Mouse (Mus musculus) lung, embryonic 16.5 days (tissue): ENCODE data around the gene Tceal5. TPM values are rescaled to one million over a fixed set of nuclear protein-coding genes. Genes with fewer than 3 reads are reported as not detected.
"Not testable (repeated sequence)": the region's sequence is repeated elsewhere in the genome, so short reads cannot be mapped to it uniquely, and the experiment has no call there.

Experiments used
- ATAC-seq: fragments of 200-750 bp; cut with Nextera tagmentation; 2 replicates; pipeline ENCODE4 v1.8.0; 2017; ENCODE audit warnings: low read depth, mild to moderate bottlenecking, moderate library complexity
- H3K27ac ChIP-seq: fragments of 300-500 bp; sonication (generic); 2 replicates; pipeline ENCODE4 v1.5.1; 2014; ENCODE audit warnings: mild to moderate bottlenecking, control low read depth, low read length
- H3K27me3 ChIP-seq: fragments of 300-500 bp; sonication (generic); 2 replicates; pipeline ENCODE4 v1.6.1; 2014; ENCODE audit warnings: low read depth, low read length, mixed read lengths; ENCODE audit not compliant: control insufficient read depth, insufficient read depth
- H3K36me3 ChIP-seq: fragments of 300-500 bp; sonication (generic); 2 replicates; pipeline ENCODE4 v1.6.1; 2014; ENCODE audit warnings: low read length; ENCODE audit not compliant: control insufficient read depth, insufficient read depth
- H3K4me1 ChIP-seq: fragments of 300-500 bp; sonication (generic); replicated peaks from 2 replicates; pipeline ENCODE4 v1.6.1; 2014; ENCODE audit warnings: low read length, mixed read lengths; ENCODE audit not compliant: control insufficient read depth, insufficient read depth
- H3K4me2 ChIP-seq: fragments of 300-500 bp; sonication (generic); 2 replicates; pipeline ENCODE4 v1.6.1; 2014; ENCODE audit warnings: low read depth, low read length, control low read depth
- H3K4me3 ChIP-seq: fragments of 300-500 bp; sonication (generic); 2 replicates; pipeline ENCODE4 v1.5.1; 2014; ENCODE audit warnings: mild to moderate bottlenecking, low read length, control low read depth
- H3K9ac ChIP-seq: fragments of 300-500 bp; sonication (generic); 2 replicates; pipeline ENCODE4 v1.6.1; 2014; ENCODE audit warnings: low read length, control low read depth
- H3K9me3 ChIP-seq: fragments of 300-500 bp; sonication (generic); 2 replicates; pipeline ENCODE4 v1.6.1; 2016; ENCODE audit warnings: low read length; ENCODE audit not compliant: control insufficient read depth
- WGBS: fragments of 180-500 bp; shearing (Covaris S2); extraction: QIAGEN DNeasy Blood & Tissue Kit; methylation state at CpG from one replicate; pipeline ENCODE4 v1.1.7; 2014; 5-methylcytosine and 5-hydroxymethylcytosine counted together
- polyA plus RNA-seq: library from polyadenylated mRNA; unstranded; fragments of >200 nt; fragmentation: Nextera tagmentation; extraction: Ambion mirVana; gene quantifications from 2 replicates; pipeline ENCODE4 v1.2.1, GENCODE M21; 2015

The Tceal5 gene
- polyA plus RNA-seq, 1 experiment from 2014 or later = 4.7 TPM

GRCm38 (mm10) chrX:136223714-136224113, 20.0 kb upstream of the Tceal5 start:
- 62% methylated on average over 6 of the region's 6 CpGs for WGBS
- H3K4me2 ChIP-seq = no peak overlapping the region
- H3K27ac ChIP-seq = no peak overlapping the region
- no peaks in the 10 kb centered on the region for H3K9me3 ChIP-seq
- H3K27me3 ChIP-seq = no peaks in the 10 kb centered on the region
- no peak overlapping the region for H3K4me3 ChIP-seq
- no peak overlapping the region for H3K9ac ChIP-seq
- H3K36me3 ChIP-seq = no peaks in the 10 kb centered on the region
- no peaks in the 10 kb centered on the region for H3K4me1 ChIP-seq
- ATAC-seq = no peak

DNA sequence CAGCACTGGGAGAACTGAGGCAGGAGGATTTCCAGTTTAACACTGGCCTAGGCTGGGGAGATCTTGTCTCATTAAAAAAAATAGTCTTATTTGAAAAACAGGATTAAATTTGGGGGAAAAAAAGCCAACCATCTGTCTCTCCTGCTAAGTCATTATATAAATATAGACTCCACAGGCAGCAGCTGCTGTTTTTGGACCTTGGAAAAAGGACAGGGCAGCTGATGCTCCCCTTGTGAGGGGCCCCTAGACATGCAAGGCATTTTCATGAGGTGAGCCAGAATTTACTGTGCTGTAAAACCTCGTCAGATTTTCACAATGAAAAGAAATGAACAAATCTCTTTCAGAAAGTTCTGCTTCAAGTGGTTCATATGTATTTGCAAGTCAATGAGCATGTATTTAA, 12.6 kb upstream of the Tceal5 start:
- H3K4me1 ChIP-seq = no peaks in the 10 kb centered on the region
- H3K27me3 ChIP-seq = no peaks in the 10 kb centered on the region
- H3K36me3 ChIP-seq = no peaks in the 10 kb centered on the region
- H3K9me3 ChIP-seq = no peaks in the 10 kb centered on the region
- no peak overlapping the region for H3K9ac ChIP-seq
- no peak overlapping the region for H3K4me3 ChIP-seq
- no peak for ATAC-seq
- H3K4me2 ChIP-seq = no peak overlapping the region
- WGBS = 40% methylated on average over 1 of the region's 1 CpGs
- H3K27ac ChIP-seq = no peak overlapping the region

DNA sequence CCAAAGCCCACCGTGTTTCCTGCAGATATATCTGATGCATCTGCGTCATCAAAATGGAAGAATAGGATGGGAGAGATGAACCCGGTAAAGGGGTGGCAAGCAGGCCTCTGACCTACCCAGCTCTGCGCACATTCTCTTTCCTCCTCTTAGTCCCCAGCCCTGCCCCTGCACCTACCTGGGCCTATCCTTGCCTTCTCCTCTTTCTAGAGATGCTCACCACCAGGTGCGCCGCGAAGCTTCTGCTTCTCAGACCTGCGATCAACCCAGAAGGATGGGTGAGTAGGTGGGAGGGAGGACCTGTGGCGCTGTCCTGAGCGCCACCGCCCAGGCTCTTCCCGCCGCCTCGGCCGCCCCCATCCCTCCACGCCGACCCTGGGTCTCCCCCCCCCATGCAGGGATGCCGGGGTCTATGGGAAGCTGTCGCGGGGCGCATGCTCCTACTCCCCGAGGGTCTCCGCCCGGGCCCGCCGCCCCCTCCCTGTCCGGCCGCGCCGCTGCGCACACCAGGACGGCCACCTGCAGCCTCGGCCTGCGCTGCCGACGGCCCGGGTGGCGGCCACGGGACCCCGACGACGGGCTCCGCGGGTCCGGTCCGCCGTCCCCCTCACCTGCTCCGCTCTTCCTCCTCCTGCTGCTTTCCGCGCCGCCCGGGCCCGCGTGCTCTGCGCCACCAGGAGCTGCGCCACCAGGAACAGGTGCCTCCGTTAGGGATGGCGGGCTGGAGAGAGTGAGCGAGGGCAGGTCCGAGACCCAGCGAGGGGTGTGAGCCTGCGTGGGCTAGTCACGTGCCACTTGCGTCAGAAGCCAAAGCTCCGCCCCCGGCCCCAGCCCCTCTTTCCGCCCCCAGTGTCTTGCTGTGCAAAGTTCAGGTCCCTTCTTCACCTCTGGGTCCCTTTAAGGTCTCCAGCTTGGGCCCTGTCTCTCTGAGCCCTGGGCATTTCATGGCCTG, 11.3 kb upstream of the Tceal5 start, which contains the start of the genes Tceal7 and Bex1:
Gene Tceal7, plus strand, starts transcription at position 51 of the 949 bp plus-strand sequence.
Gene Bex1, minus strand, starts transcription at position 785 of the 949 bp plus-strand sequence.
- not testable (repeated sequence) for H3K36me3 ChIP-seq, H3K27me3 ChIP-seq, H3K27ac ChIP-seq, H3K9ac ChIP-seq, H3K9me3 ChIP-seq, H3K4me1 ChIP-seq
- Histone ChIP-seq H3K4me3 (peak within 1 kb of the TSS; percentile 35), H3K4me2 (peak within 1 kb of the TSS; percentile 43)
- 29% methylated on average over 9 of the region's 67 CpGs for WGBS
- peak; percentile 90 for ATAC-seq

GRCm38 (mm10) chrX:136213396-136213795, 9.7 kb upstream of the Tceal5 start:
- H3K36me3 ChIP-seq = no peaks in the 10 kb centered on the region

DNA sequence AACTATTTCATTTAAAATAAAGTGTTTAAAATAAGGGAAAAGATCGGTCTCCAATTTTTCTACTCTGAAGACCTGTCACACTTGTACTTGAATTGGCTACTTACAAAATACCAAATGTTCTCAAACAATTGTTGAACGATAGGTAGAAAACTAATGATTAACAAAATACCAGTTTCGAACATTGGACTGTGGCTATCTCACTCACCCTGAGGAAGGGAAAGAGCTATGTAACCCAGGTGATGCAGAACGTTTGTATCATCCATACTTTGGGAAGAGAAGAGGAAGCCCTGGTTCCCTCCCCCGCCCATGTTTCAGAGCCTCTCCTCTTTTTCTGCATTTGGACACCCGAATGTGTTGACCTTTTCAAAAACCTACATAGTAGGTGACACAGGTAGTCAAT, 730 bp upstream of the Tceal5 start:
- Histone ChIP-seq H3K4me1 (no peaks in the 10 kb centered on the region), H3K27me3 (no peaks in the 10 kb centered on the region), H3K4me2 (no peak overlapping the region), H3K36me3 (no peaks in the 10 kb centered on the region), H3K4me3 (no peak overlapping the region), H3K27ac (no peak overlapping the region), H3K9me3 (no peaks in the 10 kb centered on the region), H3K9ac (no peak overlapping the region)
- ATAC-seq = no peak
- 66% methylated on average over 6 of the region's 6 CpGs for WGBS

More at GRCm38 (mm10) chrX:136213396-136213795, 9.7 kb upstream of the Tceal5 start:
- H3K27ac ChIP-seq = no peak overlapping the region
- 43% methylated on average over 2 of the region's 2 CpGs for WGBS
- no peaks in the 10 kb centered on the region for H3K27me3 ChIP-seq
- no peak for ATAC-seq
- H3K4me3 ChIP-seq = no peak overlapping the region
- H3K4me1 ChIP-seq = no peaks in the 10 kb centered on the region
- H3K9ac ChIP-seq = no peak overlapping the region
- no peaks in the 10 kb centered on the region for H3K9me3 ChIP-seq
- no peak overlapping the region for H3K4me2 ChIP-seq

DNA sequence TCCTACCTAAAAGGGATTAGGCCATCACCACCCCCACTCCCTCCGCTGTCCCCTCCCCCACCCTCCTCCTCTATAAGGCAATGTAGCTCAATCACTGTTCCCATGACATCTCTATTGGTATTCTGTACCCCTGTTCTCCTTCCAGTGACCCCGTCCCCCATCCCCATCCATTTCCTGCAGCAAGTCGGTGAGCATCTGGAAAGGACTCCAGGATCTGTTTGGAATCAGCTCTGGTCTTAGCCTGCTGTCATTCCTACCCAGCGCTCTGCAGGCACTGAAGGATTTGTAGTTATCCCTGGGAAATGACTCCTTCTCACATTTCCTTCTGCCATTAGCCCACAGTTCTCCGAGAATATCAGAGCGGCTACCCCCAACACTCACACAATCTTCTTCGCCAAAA, 419 bp downstream of the Tceal5 start:
- Histone ChIP-seq H3K4me3 (peak overlapping the region; percentile 35), H3K9me3 (no peaks in the 10 kb centered on the region), H3K27me3 (no peaks in the 10 kb centered on the region), H3K27ac (no peak overlapping the region), H3K36me3 (no peaks in the 10 kb centered on the region), H3K4me1 (no peaks in the 10 kb centered on the region), H3K9ac (no peak overlapping the region), H3K4me2 (peak overlapping the region; percentile 47)
- peak; percentile 34 for ATAC-seq
- 17% methylated on average over 7 of the region's 7 CpGs for WGBS

DNA sequence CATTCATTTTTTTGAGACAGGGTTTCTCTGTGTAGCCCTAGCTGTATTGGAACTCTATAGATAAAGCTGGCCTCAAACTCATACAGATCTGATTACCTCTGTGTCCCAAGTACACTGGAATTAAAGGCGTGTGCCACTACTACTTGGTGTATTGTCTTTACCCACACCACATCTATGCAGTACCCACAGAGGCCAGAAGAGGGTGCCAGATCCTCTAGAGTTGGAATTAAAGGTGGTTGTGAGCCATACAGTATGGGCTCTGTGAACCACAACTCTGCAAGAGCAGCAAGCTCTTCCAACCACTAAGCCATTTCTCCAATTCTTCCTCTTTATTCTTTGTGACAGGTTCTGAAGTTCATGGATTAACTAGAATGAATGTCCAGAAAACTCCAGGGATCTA, 6.8 kb downstream of the Tceal5 start:
- no peaks in the 10 kb centered on the region for H3K27me3 ChIP-seq
- H3K9me3 ChIP-seq = no peaks in the 10 kb centered on the region
- no peak overlapping the region for H3K27ac ChIP-seq
- H3K4me2 ChIP-seq = no peak overlapping the region
- H3K9ac ChIP-seq = no peak overlapping the region
- no peak overlapping the region for H3K4me3 ChIP-seq
- H3K4me1 ChIP-seq = no peaks in the 10 kb centered on the region
- H3K36me3 ChIP-seq = no peaks in the 10 kb centered on the region
- no peak for ATAC-seq
- WGBS = 43% methylated on average over 1 of the region's 1 CpGs

DNA sequence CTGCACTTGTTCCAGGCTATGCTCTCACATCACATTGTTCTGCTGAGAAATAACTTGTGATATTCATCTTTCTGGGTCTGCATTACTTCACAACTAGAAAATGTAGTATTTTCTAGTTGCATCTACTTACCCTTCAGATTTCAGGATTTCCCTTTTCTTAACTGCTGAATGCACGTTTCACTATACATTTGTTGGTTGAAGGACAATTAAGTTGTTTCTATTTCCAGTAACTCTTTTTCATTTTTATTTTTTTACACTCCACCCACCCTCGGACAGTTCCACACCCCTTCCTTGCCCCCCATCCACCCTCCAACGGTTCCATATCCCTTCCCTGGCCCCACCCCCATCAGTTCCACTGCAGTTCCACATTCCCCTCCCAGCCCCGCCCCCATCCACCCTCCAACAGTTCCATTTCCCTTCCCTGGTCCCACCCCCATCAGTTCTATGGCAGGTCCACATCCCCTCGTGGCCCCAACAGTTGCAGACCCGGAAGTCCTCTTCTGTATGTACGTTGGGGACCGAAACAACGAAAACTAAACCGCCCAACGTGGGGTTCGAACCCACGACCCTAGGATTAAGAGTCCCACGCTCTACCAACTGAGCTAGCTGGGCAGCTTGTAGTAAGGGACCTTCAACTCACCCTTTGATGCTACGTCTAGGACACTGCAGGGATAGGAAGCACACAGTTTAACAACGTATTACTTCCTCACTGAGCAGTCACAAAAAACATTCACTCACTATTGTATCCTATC, 8.3 kb downstream of the Tceal5 start:
- Histone ChIP-seq H3K4me1 (no peaks in the 10 kb centered on the region), H3K9ac (no peak overlapping the region), H3K27me3 (no peaks in the 10 kb centered on the region), H3K4me2 (no peak overlapping the region), H3K9me3 (no peaks in the 10 kb centered on the region), H3K36me3 (no peaks in the 10 kb centered on the region), H3K27ac (no peak overlapping the region), H3K4me3 (no peak overlapping the region)
- WGBS = 76% methylated on average over 16 of the region's 16 CpGs
- no peak for ATAC-seq

- WGBS = 70% methylated on average over 1 of the region's 1 CpGs
- Histone ChIP-seq H3K9ac (no peak overlapping the region), H3K27ac (no peak overlapping the region), H3K9me3 (no peaks in the 10 kb centered on the region), H3K36me3 (no peaks in the 10 kb centered on the region), H3K27me3 (no peaks in the 10 kb centered on the region), H3K4me3 (no peak overlapping the region), H3K4me1 (no peaks in the 10 kb centered on the region), H3K4me2 (no peak overlapping the region)
- ATAC-seq = no peak
Observed at GRCm38 (mm10) chrX:136183107-136183506, 20.6 kb downstream of the Tceal5 start.
